Mouse (Mus musculus): ENCODE measurements around the gene Chst15.

Gene Chst15

GRCm38 (mm10) chr7:132336781-132337180, 19.8 kb upstream of the Chst15 start:
- no peak for DNase-seq (ENCODE audit: low spot score in 2 of 2)

GRCm38 (mm10) chr7:132335367-132335766, 18.3 kb upstream of the Chst15 start:
- no peak for DNase-seq (ENCODE audit: low spot score in 2 of 2)

- no peak for DNase-seq (ENCODE audit: low spot score in 2 of 2)
Observed at GRCm38 (mm10) chr7:132333078-132333477, 16.1 kb upstream of the Chst15 start.

GRCm38 (mm10) chr7:132332176-132332575, 15.1 kb upstream of the Chst15 start:
- DNase-seq (ENCODE audit: low spot score in 2 of 2) = no peak

- DNase-seq (ENCODE audit: low spot score in 2 of 2) = no peak
Observed at GRCm38 (mm10) chr7:132330179-132330578, 13.2 kb upstream of the Chst15 start.

GRCm38 (mm10) chr7:132328648-132329047, 11.6 kb upstream of the Chst15 start:
- no peak for DNase-seq (ENCODE audit: low spot score in 2 of 2)

- peak in 1 of 2 experiments; percentile 43 for DNase-seq (ENCODE audit: low spot score in 2 of 2)
Observed at GRCm38 (mm10) chr7:132325549-132326331, 8.7 kb upstream of the Chst15 start.

- DNase-seq (ENCODE audit: low spot score in 2 of 2) = peak; percentile 56 to 73
Observed at GRCm38 (mm10) chr7:132323430-132323829, 6.4 kb upstream of the Chst15 start.

GRCm38 (mm10) chr7:132321392-132321958, 4.4 kb upstream of the Chst15 start:
- DNase-seq (ENCODE audit: low spot score in 2 of 2) = no peak

GRCm38 (mm10) chr7:132316101-132317035, 660 bp downstream of the Chst15 start:
- DNase-seq (ENCODE audit: low spot score in 2 of 2) = peak; percentile 63 to 84

- peak; percentile 70 to 83 for DNase-seq (ENCODE audit: low spot score in 2 of 2)
Observed at GRCm38 (mm10) chr7:132315149-132316091, 1.6 kb downstream of the Chst15 start.

- no peak for DNase-seq (ENCODE audit: low spot score in 2 of 2)
Observed at GRCm38 (mm10) chr7:132312396-132312795, 4.6 kb downstream of the Chst15 start.

- DNase-seq (ENCODE audit: low spot score in 2 of 2) = no peak
Observed at GRCm38 (mm10) chr7:132308537-132309191, 8.4 kb downstream of the Chst15 start.

- no peak for DNase-seq (ENCODE audit: low spot score in 2 of 2)
Observed at GRCm38 (mm10) chr7:132307722-132308271, 9.2 kb downstream of the Chst15 start.

- no peak for DNase-seq (ENCODE audit: low spot score in 2 of 2)
Observed at GRCm38 (mm10) chr7:132306671-132307412, 10.2 kb downstream of the Chst15 start.

- DNase-seq (ENCODE audit: low spot score in 2 of 2) = peak in 1 of 2 experiments; percentile 30
Observed at GRCm38 (mm10) chr7:132305492-132306375, 11.3 kb downstream of the Chst15 start.

- DNase-seq (ENCODE audit: low spot score in 2 of 2) = no peak
Observed at GRCm38 (mm10) chr7:132304424-132305085, 12.5 kb downstream of the Chst15 start.

- no peak for DNase-seq (ENCODE audit: low spot score in 2 of 2)
Observed at GRCm38 (mm10) chr7:132303988-132304387, 13.0 kb downstream of the Chst15 start.
